Mouse (Mus musculus): ENCODE results near the gene Hoga1.
"Not testable (repeated sequence)": the region's sequence is repeated elsewhere in the genome, so short reads cannot be mapped to it uniquely, and the experiment has no call there.

Gene Hoga1

DNA sequence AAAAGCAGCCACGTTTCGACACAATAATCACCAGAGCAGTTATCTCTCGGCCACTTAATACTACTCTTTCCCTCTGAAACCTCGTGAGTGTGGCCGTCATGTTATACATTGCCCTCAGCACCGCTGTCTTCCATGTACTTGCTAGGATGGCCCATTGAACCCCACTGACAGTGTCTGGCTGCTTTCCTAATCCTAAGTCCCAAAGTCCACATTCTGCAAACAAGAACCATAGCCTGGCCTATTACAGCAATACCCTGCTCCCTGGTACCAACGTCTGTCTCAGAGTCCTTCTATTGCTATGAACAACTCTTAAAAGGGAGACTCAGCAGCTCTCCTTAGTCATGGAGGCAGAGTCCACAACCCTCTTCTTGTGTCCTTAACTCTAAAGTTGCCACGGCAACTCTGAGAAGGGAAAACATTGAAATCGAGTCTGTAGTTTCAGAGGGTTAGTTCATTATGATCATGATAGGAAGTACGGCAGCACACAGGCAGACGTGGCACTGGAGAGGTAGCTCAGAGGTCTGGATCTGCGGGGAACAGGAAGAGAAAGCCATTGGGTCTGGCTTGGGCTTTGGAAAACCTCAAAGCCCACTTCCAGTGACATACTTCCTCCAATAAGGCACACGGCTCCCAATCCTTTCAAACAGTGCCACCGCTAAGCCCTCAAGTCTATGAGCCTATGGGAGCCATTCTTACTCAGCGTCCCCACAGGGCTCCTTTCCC, 26.6 kb downstream of the Hoga1 start:
- no peak for DNase-seq

DNA sequence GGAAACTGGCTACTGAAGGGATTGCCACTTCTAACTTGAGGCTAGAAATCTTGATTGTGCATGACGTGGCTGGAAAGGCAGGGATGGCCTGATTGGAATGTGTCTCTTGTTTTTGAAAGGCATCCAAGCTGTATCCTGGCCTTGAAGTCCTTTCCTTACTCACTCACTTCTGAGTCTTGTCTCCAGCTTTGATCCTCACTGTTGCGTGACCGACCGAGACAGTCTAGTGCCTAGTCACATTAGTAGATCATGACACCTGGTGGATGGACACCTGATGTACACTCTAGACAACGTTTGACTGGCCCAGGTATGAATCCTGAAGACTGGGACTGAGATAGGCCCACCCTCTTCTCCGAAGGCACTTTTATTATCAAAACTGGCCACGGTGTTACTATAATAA, 27.4 kb downstream of the Hoga1 start:
- no peak for DNase-seq

DNA sequence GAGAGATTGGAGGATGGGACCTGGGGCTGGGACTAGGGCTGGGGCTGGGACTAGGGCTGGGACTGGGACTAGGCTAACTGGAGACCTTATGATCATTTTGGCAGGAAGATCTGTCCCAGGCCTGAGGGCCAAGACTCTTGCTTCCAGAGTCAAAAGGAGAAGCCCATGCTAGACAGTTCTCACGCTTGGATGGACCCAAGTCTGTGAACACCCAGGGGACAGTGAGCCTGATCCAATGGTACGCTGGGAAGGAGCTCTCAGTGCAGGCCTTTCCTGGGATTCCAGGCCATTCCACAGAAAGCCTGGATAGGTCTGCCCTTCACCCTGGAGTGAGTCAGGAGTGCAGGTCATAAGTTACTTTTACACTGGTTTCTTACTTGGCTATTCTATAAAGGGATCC, 29.6 kb downstream of the Hoga1 start:
- no peak for DNase-seq

DNA sequence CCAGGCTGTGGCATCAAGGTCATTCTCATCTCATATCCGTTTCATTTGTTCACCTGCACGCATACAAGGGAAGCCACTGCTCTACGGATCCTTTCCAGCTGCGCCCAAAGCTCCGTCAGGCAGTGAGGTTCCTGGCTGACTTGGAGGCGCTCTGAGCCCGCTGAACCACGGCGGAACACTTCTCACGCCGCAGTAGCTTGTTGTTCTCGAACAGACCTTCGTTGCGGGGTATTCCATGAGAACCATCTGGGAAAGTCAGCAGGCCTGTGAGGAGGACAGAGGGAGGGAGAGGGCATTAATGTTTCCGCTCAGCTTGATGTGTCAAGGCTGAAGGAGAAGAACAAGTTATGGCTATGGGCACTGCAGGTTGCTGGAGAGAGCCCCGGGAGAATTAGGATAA, 30.6 kb downstream of the Hoga1 start:
- DNase-seq = no peak

DNA sequence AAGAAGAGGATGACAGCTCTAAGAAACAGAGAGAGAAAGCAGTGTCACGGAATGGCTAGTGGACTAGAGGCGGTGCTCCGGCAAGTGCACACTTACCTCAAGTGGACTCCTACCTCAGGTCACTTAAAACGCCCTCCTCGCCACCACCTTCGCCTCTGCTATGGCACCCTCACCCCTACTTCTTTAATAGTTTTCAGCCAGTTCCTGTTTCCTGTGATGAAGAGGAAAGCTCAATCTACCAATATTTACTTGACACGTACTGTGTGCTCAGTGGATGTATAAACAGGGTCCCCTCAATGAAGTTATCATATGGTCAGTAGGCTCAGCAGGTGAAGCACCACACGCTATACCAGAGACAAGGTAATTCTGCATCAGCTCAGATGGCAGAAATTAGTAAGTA, 33.2 kb downstream of the Hoga1 start:
- no peak for DNase-seq

DNA sequence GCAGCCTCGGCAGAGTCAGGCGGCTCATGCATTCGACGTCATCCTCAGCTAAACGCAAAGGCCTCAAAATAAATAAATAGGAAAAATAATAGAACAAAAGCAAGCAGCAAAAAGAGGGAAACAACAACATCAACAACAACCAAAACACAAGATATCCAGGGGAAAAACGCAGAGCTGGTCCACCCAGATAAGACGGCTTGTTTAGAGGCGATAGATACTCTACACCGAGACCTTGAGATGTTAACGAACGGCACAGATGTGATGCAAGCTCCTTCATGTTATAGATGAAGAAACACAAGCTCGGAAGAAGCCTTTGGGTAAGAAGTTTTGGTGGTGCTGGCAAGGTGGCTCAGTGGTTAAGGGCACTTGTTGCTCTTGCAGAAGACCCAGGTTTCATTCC, 33.6 kb downstream of the Hoga1 start:
- DNase-seq = no peak

DNA sequence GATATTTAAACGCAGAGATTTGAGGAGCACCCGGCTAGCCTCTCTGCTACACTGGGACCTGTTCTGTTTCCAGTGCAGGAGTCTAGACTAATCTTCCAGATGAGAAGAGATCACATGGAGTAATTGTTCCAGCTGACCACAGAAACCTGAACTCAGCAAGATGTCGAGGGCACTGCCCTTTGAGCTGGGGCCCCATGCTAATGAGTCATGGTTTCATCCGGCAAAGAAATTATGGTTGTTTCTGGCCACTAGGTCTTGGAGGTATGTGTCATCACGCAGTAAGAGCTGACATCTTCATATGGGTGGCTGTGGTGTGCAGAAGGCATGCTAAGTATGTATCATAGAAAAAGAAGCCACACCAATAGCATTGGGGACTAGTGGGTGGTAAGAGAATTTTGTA, 34.5 kb downstream of the Hoga1 start:
- no peak for DNase-seq

DNA sequence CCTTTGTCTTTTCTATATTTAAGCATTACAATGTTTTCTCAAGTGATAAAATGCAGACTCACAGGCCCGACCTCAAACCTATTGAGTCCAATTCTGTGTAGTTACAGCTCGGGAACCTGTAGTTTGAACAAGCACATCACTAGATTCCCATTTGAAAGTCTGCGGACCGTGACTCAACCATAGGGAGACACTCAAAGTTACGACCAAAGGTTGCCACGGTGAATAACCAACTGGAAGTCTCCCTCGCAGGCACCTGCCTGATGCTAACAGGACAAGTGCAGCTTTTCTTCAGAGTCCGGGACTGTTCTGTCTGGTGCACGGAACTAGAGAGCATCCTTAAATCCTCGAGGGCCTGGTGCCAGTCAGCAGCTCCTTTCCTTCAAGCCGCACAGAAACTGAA, 35.1 kb downstream of the Hoga1 start:
- DNase-seq = no peak

DNA sequence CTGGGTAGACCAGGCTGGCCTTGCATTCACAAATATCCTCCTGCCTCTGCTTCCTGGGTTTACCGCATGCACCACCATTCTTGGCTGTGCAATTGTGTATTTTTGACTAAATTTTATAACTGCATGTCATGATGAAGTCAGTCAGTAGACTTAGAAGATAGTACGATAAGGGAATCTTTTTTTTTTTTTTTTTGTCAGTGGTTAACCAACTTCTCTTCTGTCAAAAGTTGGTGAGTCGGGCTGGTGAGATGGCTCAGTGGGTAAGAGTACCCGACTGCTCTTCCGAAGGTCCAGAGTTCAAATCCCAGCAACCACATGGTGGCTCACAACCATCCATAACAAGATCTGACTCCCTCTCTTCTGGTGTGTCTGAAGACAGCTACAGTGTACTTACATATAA, 36.2 kb downstream of the Hoga1 start:
- DNase-seq = not testable (repeated sequence)

DNA sequence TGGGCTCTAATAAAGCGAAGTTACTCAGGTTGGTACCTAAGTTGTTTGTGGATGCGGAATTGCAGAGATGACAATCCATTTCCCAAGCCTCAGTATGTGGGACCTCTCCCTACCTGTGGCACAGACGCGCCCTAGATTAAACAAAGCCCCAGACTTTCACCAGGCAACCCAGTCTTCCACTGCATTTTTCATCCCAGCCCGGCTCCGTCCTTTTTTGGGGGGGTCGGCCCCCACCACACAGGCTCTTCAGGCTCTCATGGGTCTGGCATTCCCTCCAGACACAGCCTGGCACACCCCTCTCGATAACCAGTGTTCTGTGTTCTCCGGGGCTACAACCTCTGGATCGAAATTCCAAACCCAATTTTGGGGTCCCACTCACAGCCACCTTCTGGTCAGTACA, 40.3 kb downstream of the Hoga1 start:
- DNase-seq = no peak

DNA sequence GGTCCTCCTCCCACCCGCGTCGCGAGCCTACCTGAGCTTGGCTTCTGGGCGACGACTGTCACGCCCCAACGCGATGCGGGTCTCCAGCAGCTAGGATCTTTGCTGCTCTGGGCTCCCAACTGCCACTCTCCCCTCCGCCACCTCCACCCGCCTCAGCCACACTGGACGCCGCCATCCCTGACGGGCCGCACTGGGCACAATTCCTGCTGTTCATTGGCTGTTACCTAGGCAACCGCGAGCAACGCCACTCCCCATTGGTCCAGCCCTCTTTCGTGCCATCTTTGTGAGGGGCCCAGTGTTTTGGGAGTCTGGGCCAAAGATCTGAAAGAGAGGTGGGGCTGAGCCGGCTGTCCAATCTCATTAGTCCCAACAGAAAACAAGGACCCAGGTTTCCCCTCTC, 40.8 kb downstream of the Hoga1 start, which contains the start of gene Morn4:
Morn4 (minus strand) TSS at position 192 of the 400 bp plus-strand sequence.
- peak; percentile 91 for DNase-seq

DNA sequence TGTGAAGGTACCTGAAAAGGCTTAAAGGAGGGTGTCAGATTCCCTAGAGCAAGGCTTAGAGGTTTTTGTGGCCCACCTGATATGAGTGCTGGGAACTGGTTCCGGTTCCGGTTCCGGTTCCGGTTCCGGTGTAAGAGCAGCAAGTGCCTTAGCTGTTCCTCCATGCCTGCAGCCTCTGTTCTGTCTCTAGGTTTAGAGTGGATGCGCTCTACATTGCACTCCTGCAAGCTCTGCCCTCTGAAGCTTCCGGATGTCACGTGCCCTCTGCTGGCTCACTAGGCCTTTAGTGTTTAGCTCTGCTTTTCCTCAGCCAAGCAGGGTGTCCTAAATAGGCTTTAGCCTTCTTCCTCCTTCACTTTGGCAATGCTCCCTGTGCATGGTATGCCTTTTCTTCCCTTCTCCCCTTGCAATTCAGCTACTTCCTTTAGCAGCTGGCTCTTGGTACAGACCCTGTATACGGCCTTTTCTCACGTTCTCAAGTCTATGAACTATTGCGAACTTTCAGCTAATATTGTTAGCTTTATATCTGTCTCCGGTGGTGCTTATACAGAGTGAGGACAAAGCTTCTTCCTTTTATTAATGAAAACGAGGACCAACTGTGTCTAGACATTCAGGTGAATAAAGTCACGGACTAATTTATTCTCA, 43.8 kb downstream of the Hoga1 start:
- DNase-seq = peak; percentile 60

DNA sequence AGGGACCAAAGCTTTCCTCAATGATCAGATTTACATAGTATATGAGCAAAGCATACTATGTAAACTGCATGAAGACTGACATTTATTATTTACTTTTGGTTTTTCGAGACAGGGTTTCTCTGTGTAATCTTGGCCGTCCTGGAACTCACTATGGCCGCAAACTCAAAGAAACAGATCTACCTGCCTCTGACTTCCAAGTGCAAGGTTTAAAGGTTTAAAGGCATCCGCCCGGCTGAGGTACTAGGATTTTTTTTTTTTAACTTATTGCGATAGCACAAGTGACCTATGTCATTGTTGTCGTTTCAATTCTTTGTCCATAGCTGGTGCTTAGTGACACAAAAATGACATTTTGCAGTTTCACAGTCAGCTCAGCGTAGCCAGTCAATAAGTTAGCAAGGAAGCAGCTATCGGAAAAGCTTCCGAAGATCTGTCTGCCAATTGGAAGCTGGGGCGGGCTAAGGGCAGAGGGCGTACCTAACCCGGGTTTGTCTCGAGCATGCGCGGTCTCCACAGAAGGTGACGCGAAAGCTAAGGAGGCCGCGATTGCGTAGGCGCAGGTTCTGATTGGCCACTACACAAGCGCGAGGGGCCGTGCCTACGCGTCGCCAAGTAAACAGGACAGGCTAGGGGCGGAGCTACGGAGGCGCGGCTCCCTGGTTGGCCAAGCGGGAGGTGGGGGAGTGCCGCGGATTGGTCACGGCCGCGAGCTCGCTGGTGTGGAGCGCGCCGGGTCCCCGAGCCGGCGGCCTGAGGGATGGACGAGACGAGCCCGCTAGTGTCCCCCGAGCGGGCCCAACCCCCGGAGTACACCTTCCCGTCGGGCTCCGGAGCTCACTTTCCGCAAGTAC, 44.6 kb downstream of the Hoga1 start, which contains the start of gene Pi4k2a:
Pi4k2a (plus strand) TSS at position 723 of the 848 bp plus-strand sequence.
- DNase-seq = peak; percentile 100

DNA sequence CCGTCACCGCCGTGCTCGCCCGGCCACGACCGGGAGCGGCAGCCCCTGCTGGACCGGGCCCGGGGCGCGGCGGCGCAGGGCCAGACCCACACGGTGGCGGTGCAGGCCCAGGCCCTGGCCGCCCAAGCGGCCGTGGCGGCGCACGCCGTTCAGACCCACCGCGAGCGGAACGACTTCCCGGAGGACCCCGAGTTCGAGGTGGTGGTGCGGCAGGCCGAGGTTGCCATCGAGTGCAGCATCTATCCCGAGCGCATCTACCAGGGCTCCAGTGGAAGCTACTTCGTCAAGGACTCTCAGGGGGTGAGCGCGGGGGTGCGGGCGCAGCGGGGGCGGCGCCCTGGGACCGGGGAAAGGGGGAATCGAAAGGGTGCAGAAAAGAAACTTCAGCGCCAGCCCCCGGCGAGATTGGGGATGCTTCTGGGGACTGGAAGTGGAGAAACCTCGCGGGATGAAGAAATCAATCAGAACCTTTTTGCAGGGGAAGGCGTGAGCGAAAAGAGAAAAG, 45.3 kb downstream of the Hoga1 start:
- DNase-seq = no peak

DNA sequence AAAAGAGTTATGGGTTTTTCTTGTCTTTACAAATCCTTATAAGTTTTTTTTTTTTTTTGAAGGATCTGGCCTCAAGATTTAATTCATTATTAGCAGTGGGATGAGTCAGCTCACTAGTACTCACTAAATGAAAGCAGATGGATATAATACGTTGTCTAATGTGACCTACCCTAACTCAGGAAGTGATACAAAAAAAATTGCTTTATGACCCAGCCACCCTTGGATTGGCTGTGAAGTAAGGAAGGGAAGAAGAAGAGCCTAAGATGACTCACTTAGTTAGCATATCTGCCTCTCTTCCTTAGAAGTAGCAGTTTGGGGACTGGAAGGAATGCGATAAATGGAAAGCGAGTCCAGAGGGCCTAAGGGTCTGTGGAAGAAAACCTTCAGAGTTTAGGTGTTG, 54.0 kb downstream of the Hoga1 start:
- no peak for DNase-seq

DNA sequence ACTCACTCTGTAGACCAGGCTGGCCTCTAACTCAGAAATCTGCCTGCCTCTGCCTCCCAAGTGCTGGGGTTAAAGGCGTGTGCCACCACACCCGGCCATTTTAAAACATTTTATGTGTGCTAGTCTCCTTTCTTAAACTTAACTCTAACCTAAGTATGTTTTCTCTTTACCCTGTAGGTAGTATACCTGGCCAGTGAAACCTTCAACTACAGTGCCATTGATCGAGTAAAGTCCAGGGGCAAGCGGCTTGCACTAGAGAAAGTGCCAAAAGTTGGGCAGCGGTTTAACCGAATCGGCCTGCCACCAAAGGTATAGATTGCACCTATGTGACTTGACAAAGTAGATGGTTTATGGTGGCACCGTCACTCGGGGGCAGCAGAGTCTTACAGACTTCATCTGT, 59.3 kb downstream of the Hoga1 start:
- no peak for DNase-seq

DNA sequence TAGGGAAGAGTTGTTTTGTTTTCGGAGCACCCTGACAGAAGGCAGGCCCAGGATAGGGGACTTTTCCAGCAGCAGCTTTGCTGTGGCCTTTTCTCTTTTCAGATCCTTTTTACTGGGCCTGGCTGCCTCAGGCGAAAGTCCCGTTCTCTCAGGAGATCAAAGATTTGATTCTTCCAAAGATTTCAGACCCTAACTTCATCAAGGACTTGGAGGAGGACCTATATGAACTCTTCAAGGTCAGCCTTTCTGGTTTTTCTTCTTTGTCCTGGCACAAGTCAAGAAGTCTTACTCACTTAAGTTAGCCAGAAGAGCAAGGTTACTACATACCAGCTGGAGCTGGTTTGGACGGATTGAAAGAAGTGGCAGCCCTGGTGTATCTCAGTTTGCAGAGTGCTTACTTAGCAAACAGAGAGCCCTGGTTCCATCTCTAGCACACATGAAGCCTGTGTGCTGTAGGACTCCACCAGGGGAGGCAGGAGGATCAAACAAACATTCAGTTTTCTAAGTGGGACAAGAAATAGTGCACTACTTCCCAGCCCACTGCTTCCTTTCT, 70.4 kb downstream of the Hoga1 start:
- DNase-seq = no peak

DNA sequence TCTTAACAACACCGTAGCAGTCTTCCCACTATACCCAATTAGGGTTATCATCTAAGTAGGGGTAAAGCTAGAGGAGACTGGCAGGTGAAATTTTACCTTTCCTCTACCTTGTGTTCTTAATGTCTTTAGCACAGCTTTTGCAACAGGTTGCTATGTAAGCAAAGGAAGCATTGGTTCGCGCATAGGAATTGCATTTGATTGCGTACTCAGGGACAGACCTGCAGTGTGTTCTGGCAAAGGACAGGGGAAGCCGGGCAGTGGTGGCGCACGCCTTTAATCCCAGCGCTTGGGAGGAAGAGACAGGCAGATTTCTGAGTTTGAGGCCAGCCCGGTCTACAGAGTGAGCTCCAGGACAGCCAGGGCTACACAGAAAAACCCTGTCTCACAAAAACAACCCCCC, 72.7 kb downstream of the Hoga1 start:
- DNase-seq = no peak

DNA sequence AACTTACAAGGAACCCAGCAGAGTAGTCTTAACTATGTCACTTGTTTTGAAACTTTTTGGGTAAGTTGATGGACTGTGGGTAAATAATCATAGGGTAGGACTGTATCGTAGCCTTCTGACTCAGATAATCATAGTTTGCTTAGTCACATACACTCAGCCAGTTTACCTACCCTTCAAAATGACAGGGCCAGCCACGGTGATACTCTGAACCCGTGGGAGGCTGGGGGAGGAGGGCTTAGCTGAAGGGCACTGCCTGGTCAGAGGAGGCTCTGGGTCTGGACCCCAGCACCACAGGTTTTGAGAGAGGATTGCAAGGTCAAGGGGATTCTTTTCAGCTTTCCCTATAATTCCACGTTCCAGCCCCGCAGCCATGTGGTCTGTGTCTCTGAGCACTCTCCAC, 73.2 kb downstream of the Hoga1 start:
- no peak for DNase-seq

DNA sequence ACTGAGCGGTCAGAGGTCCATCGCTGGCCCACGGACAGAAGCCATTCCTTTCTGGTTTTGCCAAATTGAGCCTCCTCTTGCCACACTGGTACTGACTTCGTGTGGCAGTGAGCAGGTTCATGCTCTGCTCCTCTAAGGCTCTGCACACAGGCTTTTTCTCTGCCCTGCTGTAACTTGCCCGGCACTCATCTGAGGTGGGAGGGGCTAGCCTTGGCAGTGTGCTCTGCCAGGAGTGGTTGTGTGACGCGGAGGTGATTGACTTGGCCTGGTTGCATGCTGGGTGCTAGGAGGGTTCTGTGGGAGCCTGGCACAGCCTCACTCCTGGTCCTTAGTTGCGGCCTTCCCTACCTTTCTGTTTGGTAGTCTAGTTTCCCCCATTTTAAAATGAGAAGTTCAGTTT, 75.0 kb downstream of the Hoga1 start:
- no peak for DNase-seq

Measured in cerebellum, adult 11-12 months (tissue).